Mouse (Mus musculus): ENCODE results near the gene Ssh1.

Ssh1 gene

DNA sequence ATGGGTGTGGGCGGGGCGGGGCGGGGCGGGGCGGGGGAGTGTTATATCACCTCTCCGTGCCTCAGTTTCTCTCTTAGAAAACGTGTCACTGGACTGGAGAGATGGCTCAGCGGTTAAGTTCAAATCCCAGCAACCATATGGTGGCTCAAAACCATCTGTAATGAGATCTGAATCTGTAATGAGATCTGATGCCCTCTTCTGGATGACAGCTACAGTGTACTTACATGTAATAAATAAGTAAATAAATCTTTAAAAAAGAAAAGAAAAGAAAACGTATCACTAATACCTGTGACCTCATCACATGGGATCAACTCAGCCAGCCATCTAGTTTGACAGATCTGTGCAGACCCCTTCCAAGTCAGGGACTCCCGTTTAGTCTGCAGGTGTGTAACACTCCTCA lies 64.2 kb downstream of the Ssh1 start:
- no peak for DNase-seq

DNA sequence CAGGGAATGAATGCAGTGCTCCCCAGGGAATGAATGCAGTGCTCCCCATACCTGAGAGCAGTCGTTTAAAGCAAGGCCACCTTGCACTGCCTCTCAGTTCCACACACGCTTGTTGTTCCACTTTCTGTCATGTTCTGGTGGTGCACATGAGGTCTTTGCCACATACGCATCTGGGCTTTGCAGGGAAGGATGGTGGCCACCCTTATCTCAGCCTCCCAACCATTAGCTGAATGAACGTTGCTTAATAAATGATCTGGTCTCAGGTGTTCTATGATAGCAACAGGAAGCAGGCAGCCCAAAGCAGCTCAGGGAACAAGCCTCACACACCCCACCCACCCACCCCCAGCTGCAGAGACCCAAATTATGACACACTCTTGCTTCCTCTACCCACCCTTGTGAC lies 69.1 kb downstream of the Ssh1 start:
- no peak for DNase-seq

DNA sequence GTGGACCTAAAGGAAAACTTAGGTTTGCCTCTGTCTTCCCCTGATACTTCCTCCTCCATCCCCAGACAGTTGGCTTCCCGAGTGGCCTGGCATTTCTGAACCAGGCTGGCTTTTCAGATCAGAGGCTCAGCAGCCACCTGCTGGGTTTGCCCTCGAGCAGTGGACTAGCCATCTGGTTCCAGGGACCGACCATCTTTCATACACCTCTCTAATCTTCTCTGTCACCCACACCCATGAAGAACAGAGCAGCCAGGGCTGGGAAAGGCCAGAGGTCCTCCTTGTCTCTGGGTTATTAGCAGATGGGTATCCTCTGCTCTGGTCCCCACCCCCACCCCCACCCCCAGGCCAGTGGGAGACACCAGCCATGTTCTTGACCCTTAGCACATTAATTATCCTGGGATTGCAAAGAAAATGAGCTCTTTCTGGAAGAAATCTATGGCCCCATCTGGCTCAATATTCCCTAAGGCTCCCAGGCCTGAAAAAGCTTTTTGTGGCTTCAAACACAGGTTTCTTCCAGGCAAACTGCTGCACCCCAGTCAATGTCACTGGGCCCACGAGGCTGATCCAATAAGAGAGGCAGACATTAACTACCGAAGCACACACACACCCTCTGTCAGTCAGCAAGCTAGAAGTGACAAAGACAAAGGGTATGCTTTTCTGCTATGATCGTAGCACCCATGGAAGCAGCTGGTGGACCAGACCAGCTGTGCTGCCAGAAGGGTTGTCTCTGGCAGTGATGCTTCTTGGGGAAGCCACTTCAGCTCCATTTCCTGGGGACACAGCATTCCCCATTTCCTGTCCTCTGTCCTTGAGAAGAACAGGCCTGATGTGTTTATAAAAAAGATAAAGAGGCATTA lies 72.2 kb downstream of the Ssh1 start:
- DNase-seq = no peak

DNA sequence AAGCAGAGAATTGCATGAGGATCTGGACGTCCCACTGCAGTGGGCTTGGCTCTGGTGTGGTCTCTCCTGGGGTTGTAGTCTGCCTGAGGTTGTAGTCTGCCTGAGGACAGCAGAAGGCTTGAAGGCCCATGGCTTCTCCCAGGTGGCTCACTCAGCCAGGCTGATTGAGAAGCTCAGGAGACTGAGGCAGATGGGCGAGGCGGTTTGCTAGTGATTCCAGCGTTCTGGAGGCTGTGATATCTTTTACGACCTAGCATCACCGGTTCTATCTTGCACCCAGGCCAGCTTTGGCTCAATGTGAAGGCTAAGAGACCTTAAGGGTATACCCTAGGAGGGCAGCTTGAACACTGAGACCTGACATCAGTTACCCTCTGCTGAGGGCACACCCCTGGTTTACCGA lies 74.6 kb downstream of the Ssh1 start:
- no peak for DNase-seq

DNA sequence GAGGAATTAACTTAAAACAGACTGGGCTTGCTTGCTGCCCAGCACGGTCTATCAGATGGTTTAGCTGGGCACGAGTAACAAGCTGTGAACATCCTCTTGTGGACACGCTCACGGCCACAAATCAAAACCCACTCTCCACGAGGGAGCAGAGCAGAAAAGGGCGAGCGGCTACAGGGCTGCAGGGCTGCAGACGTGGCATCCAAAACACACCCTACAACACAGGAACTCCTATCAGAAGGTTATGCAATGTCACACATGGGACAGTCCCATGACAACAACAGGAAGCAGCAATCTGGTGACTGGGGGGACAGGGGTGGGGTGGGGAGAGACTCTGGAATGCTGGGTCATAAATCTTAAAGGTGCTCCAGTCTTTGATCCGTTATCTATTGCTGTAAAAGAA lies 75.0 kb downstream of the Ssh1 start:
- no peak for DNase-seq

DNA sequence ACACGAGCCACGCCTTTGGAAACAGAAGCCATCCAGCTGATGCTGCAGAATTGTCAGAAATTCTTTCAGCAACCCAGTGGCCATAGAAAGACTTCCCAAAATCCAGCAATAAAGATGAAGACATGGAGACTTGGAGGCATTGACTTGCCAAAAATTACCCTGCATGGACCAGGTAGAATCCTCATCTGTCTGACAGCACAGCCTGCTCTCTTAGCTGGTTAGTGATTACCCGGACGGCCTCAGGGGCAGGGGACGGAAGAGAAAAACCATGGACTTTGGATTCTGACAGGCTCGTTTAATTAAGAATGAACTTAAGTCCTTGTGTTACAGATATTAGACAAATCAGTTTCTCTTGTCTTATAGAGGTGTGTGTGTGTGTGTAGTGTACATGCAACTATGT lies 83.0 kb downstream of the Ssh1 start:
- DNase-seq = no peak

DNA sequence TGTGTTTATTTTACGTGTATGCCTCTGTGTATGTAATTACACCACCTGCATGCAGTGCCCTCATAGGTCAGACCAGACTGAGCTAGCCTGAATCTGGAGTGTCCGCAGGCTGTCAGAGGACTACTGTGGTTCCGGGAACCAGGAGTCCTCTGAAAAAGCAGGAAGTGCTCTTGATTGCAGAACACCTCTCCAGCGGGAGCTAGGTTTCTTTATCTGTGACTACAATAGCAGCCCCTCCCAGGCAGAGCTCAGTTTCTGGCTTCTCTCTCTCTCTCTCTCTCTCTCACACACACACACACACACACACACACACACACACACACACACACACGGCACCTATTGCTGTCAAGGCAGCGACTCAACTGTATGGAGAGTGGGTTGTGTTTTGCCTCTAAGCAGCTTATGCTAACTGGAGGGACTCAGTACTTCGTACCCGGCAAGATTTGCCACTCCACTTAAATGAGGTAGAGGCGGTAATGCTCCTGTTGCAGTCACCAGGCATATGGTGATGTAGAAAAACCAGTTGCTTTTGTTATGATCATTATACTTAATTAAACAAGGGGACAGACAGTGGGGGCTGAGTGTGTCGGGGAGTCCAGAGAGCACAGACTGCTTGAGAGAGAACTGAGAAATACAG lies 83.5 kb downstream of the Ssh1 start:
- no peak for DNase-seq

DNA sequence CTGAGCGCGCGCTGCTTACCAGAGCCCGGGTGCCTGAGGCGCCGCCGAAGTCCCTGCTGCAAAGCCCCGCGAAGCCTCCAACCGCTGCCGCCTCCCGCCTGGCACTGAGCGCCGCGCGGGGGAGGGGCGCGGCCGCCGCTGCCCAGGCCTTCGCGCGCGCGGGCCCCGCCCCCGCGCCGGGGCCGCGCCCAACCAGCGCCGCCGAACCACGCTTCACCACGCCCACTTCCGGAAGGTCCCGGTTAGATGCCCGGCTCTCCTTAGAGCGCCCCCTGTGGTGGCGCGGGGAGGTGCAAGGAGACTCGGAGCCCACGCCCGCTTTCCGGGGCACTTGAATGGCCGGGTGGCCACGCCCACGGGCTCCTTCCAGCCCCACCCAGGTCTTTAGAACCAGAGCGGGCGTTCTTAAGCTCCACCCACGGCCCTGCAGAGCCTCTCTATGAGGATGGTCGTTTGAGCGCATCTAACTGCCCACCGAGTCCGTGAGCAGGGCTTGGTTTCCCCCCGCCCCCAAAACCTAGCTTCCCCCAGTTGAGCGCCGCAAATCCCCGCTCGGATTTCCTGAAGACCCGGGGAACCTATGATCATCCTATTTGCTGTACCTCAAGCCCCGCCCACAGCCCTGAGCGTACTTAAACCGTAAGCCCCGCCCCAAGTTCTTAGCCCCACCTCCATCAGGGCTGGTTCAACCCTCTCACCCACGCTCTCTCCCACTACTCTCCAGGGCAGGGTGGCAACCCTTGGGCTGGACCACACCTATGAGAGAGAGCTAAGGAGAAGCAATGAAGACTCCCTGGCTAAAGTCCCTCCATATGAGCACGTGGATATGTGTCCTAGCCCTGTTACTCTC lies 84.9 kb downstream of the Ssh1 start, which contains the start of gene Coro1c:
Gene Coro1c, minus strand, starts transcription at position 167 of the 850 bp plus-strand sequence.
- DNase-seq = peak; percentile 99

DNA sequence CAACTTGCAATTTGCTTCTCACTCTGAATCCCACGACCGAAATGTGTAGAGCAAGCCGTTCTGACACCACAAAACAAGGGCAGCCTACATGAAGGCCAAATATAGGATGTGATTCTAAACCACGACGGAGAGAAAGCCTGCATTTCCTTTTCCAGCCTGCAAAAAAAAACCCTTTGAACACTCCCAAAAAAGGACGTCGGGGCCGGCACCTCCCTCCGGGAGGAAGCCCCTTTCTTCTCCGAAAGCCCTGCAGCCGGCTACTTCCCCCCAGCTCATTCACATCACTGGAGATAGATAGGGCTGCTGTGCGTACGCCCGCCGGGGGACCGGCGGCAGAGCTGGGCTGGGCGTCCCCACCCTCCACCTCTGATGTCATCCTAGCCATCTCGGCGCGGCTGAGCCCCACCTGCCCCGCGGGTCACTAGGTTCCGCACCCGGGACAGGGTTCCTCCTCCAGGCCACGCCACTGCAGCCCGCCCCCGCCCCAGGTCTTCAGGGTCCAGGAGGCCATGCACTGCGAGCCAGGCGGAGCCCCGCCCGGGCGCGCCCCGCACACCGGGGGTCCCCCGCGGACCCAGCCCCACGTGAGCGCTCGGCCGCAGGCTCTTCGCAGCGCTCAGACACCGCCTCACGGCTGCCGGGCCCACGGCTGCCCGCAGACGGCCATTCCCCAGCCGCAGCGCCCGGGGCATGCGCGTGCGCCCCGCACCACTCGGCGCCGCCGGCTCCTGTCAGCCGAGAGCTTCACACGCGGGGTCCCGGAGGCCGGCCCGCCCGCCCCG lies 85.7 kb downstream of the Ssh1 start:
- DNase-seq = peak; percentile 75

DNA sequence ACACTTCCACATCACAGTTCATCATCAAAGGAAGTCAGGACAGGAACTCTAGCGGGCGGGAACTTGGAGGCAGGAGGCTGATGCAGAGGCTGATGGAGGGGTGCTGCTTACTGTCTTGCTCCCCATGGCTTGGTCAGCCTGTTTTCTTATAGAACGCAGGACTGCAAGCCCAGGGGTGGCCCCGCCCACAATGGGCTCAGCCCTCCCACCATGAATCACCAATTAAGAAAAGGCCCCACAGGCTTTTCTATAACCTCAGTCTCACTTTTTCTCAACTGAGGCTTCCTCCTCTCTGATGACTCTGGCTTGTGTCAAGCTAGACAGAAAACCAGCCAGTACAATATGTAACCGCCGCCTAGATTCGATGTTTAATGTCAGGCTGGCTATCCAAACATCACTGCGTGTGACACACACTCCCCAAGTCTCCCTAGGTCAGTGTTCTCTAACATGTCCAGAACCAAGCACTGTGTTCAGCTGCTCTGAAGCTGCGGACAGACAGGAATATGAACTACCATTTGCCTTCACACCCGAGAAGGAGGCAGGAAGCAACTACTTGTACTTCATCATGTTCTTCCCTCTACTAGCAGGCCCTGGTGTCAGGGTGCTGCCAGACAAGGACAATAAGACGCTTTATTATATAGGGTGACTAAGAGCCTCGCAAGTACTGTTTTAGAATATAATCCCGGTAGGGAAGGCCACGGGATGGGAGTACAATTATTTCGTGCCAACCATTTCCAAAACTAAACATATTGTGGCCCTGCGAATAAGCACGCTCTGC lies 86.5 kb downstream of the Ssh1 start:
- peak; percentile 37 for DNase-seq

DNA sequence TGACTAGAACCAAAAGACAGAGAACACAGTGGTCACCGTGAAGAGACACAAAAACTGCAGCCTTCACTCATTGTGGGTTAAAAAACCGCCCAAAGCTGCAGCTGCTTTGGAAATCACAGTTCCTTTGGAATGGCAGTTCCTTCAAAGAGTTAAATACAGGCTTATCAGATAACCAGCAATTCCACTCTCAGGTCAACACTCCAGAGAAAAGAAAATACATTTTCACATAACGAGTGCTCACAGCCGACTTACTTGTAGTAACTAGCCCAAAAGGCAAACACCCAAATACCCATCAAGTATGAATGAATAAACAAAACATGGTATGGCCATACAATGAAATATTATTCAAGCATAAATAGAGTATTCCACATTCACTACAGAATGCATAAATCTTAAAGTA lies 88.7 kb downstream of the Ssh1 start:
- no peak for DNase-seq

DNA sequence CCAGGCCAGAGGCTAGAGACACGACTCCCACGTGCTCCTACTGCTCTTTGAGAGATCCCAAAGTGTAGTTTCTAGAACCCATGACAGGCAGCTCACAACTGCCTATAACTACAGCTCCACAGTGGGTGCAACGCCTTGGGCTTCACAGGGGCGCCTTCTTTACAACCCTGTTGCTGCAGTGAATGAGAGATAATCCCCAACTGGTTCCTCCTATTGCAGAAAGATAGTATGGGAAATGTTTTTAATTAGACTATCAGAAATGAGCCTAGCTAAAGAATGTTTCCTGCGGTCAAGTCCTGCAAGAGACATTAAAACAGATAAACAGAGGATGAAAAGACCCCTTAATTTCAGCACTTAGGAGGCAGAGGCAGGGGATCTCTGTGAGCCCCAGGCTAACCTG lies 90.7 kb downstream of the Ssh1 start:
- no peak for DNase-seq

DNA sequence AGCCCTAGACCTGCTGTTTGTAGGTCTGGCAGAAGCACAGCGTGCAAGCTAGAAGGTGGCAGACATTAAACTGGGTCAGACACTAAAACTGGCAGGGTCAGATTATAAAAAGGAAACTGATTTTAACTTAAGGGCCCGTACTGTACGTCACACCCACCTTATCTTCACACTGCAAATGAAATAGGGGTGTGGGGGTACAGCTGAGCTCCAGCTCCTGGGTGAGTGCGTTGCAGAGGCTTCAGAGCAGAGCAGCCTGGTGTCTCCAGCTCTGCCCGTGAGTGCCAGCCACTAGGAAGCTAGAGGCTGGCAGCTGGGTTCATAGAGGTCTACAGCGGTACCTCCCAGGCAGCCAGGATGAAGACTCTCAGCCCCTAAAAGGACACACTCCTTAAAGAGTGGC lies 91.7 kb downstream of the Ssh1 start:
- DNase-seq = no peak

DNA sequence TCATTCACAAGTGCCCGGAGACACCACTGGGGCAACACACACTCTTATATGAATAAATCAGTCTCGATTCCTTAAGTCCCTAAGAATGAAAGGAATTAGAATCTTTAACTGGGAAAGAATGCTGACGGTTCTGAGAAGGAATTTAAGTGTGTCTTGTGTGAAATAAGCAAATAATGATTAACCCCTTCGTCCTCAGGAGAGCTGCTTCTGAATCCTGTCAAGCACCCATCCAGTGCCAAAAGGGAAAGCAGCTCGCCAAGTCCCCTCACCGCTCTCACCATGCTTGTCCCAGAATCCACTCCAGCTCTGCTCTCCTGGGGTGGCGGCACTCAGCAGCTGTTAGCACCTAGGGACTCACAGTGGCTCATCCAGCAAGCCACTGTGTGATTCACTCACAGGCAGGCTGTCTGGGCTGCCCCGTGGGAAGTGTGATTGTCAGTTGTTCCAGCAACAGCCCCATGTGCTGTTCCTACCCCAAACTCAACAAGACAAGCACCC lies 92.6 kb downstream of the Ssh1 start:
- DNase-seq = no peak

DNA sequence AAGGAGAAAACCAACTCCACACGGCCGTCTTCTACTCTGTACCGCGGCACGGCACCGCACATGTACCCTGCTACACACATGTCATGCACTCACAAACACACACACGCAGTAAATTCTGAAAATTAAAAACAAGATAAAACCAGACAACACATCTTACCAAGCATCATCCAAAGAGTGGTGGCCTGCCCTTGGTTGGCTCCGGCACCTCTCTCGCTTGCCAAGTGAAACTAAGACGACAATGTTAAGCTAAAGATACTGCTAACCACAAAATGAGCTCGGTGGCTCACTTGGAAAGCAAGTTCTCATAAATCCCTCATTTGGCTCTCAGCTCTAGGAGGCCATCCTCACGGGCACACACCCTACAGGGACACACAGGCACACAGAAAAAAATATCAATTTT lies 94.2 kb downstream of the Ssh1 start:
- DNase-seq = no peak

DNA sequence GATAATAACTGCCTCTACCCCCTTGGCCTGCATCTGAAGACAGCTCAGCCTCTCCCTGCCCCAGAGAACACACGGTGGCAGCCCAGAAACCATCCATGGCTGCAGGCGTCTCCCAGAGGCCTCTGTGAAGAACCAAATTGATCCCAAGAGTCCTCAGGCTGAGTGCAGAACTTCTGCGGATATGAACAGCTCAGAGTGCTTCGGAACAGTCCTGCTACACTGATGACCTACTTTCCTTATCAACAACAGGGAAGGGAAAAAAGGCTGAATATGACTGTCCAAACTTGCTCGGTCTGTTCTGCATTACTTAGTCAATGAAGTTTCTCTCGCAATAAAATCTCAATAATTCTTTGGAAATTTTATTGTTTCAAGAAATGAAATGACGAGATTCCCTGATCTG lies 101.7 kb downstream of the Ssh1 start:
- DNase-seq = no peak

DNA sequence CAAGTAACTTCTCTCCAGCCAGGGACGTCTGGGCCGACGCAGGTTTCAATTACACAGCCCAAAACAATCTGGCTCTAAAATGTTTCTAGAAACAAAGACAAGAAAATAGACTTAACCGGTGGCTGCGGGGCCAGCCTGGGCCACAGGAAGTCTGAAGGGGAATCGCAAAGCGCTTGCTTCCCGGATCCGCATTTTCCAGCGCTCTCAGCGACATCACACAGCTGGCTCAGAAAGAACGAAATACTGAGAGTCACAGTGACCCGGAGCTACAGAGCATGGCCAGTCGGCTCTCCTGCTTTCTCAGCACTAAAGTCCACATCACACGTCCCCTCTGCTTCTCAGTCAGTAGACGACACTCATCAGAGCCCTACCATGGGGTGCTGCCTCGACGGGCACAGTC lies 102.8 kb downstream of the Ssh1 start:
- no peak for DNase-seq

DNA sequence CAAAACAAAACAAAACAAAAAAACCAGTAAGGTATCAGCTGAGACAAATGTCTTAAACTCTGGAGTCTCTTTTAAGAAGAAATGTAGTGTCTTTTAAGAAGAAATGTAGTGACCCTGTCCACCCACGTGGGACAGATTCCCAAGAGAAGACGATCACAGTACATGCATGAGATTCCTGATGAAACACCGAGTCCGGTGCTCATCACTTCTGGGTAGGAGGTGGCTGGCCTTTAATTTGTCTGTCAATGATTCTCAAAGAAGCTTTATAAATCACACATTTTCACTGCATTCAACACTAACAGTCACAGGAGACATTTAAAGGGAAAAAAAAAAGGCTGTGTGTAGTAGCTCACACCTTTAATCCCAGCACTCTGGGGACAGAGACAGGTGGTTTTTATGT lies 103.8 kb downstream of the Ssh1 start:
- DNase-seq = no peak

DNA sequence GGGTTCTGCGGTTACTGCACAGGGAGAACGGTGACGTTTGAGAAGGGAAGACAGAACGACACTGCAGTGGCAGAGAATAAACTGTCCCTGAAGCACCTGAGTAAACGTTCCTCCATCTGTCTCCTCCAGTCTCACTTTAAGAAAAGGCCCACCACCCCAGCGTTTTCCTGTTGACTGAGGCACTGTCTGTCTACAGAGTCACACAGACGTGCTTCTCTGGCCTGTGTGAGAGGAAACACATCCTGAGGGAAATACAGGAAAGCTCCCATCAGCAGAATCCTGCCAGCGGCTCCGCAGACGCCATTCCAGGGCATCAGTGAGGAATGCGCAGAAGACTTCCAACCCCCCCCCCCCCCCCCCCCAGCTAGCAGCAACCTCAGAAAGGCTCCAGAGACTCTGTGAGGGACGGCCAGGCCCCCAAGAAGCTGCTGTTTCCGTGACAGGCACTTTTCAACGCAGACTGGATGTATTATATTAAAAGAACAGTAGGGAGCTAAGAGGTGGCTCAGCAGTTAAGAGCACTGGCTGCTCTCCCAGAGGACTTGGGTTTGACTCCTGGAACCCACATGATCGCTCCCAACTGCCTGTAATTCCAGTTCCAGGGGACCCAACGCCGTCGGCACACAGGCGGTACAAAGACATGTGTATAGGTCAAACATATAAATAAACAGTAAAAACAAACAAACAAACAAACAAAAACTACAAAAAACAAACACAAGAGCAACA lies 104.3 kb downstream of the Ssh1 start:
- DNase-seq = no peak

DNA sequence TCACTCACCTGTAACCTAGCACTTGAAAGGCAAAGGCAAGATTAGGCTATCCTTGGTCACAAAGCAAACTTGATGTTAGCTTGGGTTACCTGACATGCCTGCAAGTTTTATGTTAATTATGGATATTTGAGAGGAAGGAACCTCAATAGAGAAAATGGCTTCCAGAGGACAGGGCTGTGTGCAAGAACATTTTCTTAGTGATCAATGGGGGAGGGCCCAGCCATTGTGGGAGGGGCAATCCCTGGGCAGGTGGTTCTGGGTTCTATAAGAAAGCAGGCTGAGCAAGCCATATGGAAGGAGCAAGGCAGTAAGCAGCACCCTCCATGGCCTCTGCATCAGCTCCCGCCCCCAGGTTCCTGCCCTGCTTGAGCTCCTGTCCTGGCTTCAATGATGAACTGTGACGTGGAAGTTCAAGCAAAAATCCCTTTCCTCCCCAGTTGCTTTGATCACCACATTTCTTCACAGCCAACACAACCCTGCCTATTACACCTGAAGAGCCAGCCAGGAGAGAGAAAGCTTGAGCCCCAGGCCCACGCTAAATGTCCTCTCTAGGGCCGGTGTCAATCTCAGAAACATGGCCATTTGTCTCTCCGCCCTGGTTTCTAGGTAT lies 105.4 kb downstream of the Ssh1 start:
- no peak for DNase-seq

DNA sequence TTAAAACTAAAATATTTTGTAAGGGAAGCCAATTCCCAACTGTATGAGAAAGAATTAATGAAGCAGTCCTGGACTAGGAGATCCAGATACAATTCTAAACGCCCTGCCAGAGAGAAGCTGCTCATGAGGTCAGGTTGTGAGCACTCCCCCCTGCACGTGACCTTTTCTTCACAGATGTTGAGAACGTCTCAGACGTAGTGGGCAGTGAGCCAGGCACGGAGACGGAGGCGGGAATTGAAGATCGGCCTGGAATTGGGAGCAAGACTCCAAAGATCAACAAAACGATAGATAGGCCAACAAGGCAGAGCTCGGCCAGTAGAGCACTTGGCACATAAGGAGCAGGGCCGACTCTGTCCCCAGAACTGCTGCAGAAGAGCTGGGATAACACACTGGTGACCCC lies 106.6 kb downstream of the Ssh1 start:
- no peak for DNase-seq
